Mouse (Mus musculus): ENCODE measurements around the gene Atxn2.

- TF ChIP-seq CTCF (IDR thresholded peaks at IDR 0.05; ENCODE audit: extremely low read depth, insufficient read depth, insufficient read length, insufficient replicate concordance) = no peak
- no peak for TF ChIP-seq POLR2A (IDR thresholded peaks at IDR 0.05; ENCODE audit: low read depth, low read length)
Observed at GRCm38 (mm10) chr5:121736641-121737040, 25.5 kb downstream of the Atxn2 start.
